Mouse (Mus musculus) forebrain, embryonic 11.5 days (tissue): ENCODE measurements around the gene Ptcd2. TPM values are rescaled to one million over a fixed set of nuclear protein-coding genes. Genes with fewer than 3 reads are reported as not detected.

Source experiments
- ATAC-seq: fragments of 200-750 bp; cut with Nextera tagmentation; replicated peaks from 2 replicates; pipeline ENCODE4 v1.8.0; 2017; ENCODE audit warnings: moderate TSS enrichment; ENCODE audit not compliant: low FRiP score
- DNase-seq: peaks from one replicate; pipeline ENCODE4 v3.0.0-alpha.2; 2017; ENCODE audit warnings: low spot score
- H3K27ac ChIP-seq: fragments of 300-500 bp; sonication (generic); 2 replicates; pipeline ENCODE4 v1.5.1; 2014; ENCODE audit warnings: low read depth, low read length
- H3K27me3 ChIP-seq: fragments of 300-500 bp; sonication (generic); 2 replicates; pipeline ENCODE4 v1.6.1; 2014; ENCODE audit warnings: mild to moderate bottlenecking, low read length, mixed read lengths; ENCODE audit not compliant: control insufficient read depth, insufficient read depth
- H3K36me3 ChIP-seq: fragments of 300-500 bp; sonication (generic); 2 replicates; pipeline ENCODE4 v1.6.1; 2014; ENCODE audit warnings: mild to moderate bottlenecking, low read length, moderate library complexity, mixed read lengths; ENCODE audit not compliant: control insufficient read depth, insufficient read depth
- H3K4me1 ChIP-seq: fragments of 300-500 bp; sonication (generic); replicated peaks from 2 replicates; pipeline ENCODE4 v1.6.1; 2014; ENCODE audit warnings: low read length, mixed read lengths; ENCODE audit not compliant: control insufficient read depth, insufficient read depth
- H3K4me2 ChIP-seq: fragments of 300-500 bp; sonication (generic); 2 replicates; pipeline ENCODE4 v1.6.1; 2014; ENCODE audit warnings: low read depth, mild to moderate bottlenecking, low read length, moderate library complexity, mixed read lengths; ENCODE audit not compliant: severe bottlenecking
- H3K4me3 ChIP-seq: fragments of 300-500 bp; sonication (generic); 2 replicates; pipeline ENCODE4 v1.5.1; 2014; ENCODE audit warnings: low read depth, low read length
- H3K9ac ChIP-seq: fragments of 300-500 bp; sonication (generic); 2 replicates; pipeline ENCODE4 v1.6.1; 2014; ENCODE audit warnings: low read length
- H3K9me3 ChIP-seq: fragments of 300-500 bp; sonication (generic); 2 replicates; pipeline ENCODE4 v1.6.1; 2016; ENCODE audit warnings: low read length, mixed read lengths; ENCODE audit not compliant: control insufficient read depth
- WGBS: fragments of 180-500 bp; shearing (Covaris S2); extraction: QIAGEN DNeasy Blood & Tissue Kit; methylation state at CpG from one replicate; pipeline ENCODE4 v1.1.7; 2014; 5-methylcytosine and 5-hydroxymethylcytosine counted together
- polyA plus RNA-seq: library from polyadenylated mRNA; unstranded; fragments of >200 nt; fragmentation: Nextera tagmentation; extraction: Ambion mirVana; gene quantifications from 2 replicates; pipeline ENCODE4 v1.2.1, GENCODE M21; 2014

Gene Ptcd2
- polyA plus RNA-seq, 1 experiment from 2014 or later = 54.2 TPM

DNA sequence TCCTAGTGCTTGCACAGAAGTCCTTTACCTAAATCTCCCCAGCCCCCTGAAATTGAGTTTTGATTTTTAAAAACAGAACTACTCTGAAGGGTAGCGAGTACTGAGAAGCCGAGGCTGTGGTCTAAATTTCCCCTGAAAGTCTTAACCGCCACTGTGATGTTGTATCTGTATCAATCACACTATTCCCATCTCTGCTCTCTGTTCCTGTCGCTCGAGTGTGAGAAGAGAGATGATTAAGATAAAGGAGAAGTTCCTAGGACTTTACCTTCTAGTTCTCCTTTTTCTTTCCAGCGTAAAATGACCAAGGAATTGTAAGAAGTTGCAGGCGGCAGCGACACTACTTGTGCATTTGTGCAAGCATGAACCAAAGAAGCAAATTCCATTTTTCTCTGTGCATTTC lies 38.3 kb downstream of the Ptcd2 start:
- ATAC-seq = no peak
- no peaks in the 10 kb centered on the region for H3K27me3 ChIP-seq
- WGBS = 94% methylated on average over 8 of the region's 8 CpGs

DNA sequence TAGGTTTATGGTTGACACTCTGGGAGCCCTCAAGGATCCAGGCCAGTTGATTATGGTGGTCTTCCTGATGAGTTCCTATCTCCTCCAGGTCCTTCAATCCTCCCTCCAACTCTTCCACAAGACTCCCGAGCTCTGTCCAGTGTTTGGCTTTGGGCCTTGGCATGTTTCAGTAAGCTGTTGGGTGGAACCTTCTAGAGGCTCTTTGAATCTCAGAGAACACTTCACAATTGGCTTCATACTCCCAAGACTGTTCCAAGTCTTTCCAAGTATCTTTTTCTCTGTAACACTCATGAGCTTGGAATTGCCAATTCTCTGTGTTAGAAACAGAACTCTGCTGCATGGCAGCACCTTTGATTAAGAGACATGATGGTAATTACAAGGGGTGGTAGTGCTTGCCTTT lies 39.3 kb downstream of the Ptcd2 start:
- no peak overlapping the region for H3K4me2 ChIP-seq
- no peak for ATAC-seq

More for the DNA sequence above, 38.3 kb downstream of the Ptcd2 start:
- no peaks in the 10 kb centered on the region for H3K4me1 ChIP-seq
- H3K9ac ChIP-seq = no peak overlapping the region
- H3K27ac ChIP-seq = no peak overlapping the region
- H3K36me3 ChIP-seq = no peaks in the 10 kb centered on the region
- no peak overlapping the region for H3K4me2 ChIP-seq
- H3K9me3 ChIP-seq = no peaks in the 10 kb centered on the region
- DNase-seq = no peak
- H3K4me3 ChIP-seq = no peak overlapping the region

DNA sequence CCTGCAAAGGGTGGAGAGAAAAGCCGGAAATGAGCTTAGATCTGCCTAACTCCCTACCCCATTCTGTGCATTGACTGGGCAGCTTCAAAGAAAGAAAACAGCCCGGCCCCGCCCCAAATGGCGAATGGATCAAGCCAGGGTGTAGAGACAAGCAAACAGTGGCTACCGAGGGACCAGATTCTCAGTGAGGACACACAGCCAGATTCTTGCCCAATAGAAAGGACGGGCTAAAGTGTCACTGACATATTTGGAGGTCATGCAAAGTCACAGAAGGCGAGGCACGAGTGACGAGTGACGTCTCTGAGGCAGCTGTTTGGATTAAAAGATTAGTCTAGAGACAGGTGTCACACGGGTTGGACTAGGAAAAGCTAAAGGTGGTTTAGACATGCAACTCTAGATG lies 40.1 kb downstream of the Ptcd2 start:
- Histone ChIP-seq H3K27ac (no peak overlapping the region), H3K4me1 (no peaks in the 10 kb centered on the region), H3K27me3 (no peaks in the 10 kb centered on the region), H3K4me2 (no peak overlapping the region), H3K36me3 (no peaks in the 10 kb centered on the region), H3K4me3 (no peak overlapping the region), H3K9ac (no peak overlapping the region), H3K9me3 (no peaks in the 10 kb centered on the region)
- no peak for DNase-seq
- ATAC-seq = no peak
- WGBS = 69% methylated on average over 11 of the region's 11 CpGs

More for the DNA sequence above, 39.3 kb downstream of the Ptcd2 start:
- DNase-seq = no peak
- Histone ChIP-seq H3K9ac (no peak overlapping the region), H3K27ac (no peak overlapping the region), H3K4me3 (no peak overlapping the region), H3K36me3 (no peaks in the 10 kb centered on the region), H3K9me3 (no peaks in the 10 kb centered on the region), H3K4me1 (no peaks in the 10 kb centered on the region), H3K27me3 (no peaks in the 10 kb centered on the region)
- 96% methylated on average over 1 of the region's 1 CpGs for WGBS

DNA sequence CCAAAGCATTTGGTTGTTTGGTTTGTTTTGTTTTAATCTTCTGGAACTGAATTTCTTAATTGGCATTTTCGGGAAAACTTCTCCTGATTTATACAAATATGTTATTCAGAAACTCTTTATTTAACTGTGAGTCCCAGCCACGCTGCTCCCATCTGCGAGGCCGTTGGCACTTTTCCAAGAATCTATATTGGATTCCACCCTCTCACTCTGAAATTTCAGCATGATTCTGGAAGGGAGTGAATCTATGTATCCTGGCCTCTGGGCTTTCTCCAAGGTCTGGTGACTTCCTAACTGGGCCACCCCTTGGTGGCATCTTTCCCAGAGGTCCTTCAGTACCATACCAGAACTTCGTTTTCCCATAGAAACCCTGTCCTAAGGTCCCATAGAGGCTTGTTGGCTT lies 40.7 kb downstream of the Ptcd2 start:
- 77% methylated on average over 5 of the region's 5 CpGs for whole genome bisulfite sequencing
- Histone ChIP-seq H3K4me3 (no peak overlapping the region), H3K9ac (no peak overlapping the region), H3K9me3 (no peaks in the 10 kb centered on the region), H3K4me1 (no peaks in the 10 kb centered on the region), H3K36me3 (no peaks in the 10 kb centered on the region), H3K27me3 (no peaks in the 10 kb centered on the region), H3K27ac (no peak overlapping the region), H3K4me2 (no peak overlapping the region)
- ATAC-seq (no peak), DNase-seq (no peak)

DNA sequence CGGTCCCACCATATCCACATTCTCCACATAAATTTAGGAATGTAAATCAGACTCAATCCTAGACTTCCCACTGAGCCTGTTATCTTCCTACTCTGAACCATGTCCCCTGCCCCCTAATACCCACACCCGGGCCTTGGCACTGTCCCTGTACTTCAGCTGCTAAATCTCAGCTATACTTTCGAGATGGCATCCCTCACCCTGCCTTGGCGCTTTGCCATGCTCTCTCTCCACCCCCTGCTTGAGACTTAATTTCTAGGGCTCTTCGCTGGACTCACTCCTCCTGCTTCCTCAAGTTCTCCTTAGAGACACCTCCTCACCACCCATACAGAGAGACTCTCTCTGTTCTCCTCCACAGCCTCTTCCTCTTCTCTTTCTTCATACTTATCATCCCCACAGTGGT lies 44.6 kb downstream of the Ptcd2 start:
- H3K36me3 ChIP-seq = no peaks in the 10 kb centered on the region
- H3K9me3 ChIP-seq = no peaks in the 10 kb centered on the region
- H3K27me3 ChIP-seq = no peaks in the 10 kb centered on the region
- H3K4me3 ChIP-seq = no peak overlapping the region
- no peaks in the 10 kb centered on the region for H3K4me1 ChIP-seq
- ATAC-seq (no peak), DNase-seq (no peak)
- no peak overlapping the region for H3K4me2 ChIP-seq
- H3K9ac ChIP-seq = no peak overlapping the region
- 92% methylated on average over 5 of the region's 5 CpGs for WGBS
- no peak overlapping the region for H3K27ac ChIP-seq

DNA sequence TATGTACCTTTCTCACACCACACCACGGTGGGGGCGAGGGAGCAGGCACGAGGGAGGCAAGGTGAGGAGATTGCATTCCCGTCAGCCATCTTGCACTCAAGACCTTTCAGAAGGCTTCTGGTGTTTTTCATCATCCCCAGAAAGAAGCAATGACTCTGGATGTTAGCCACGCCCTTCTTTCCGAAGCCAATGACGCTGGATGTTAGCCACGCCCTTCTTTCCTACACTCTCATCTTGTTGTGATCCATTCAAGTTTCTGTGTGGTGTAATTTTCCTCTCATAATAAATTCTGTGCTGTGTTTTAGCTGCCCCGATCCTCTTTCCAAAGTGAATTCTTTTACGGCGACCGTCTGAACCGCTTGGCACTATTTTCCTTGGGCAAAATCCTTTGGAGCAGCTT lies 50.3 kb downstream of the Ptcd2 start:
- H3K9me3 ChIP-seq = no peaks in the 10 kb centered on the region
- H3K4me3 ChIP-seq = no peak overlapping the region
- no peak overlapping the region for H3K27ac ChIP-seq
- WGBS = 94% methylated on average over 13 of the region's 13 CpGs
- no peak overlapping the region for H3K4me2 ChIP-seq
- no peak for ATAC-seq
- H3K27me3 ChIP-seq = no peaks in the 10 kb centered on the region
- no peak for DNase-seq
- no peaks in the 10 kb centered on the region for H3K4me1 ChIP-seq
- H3K36me3 ChIP-seq = no peaks in the 10 kb centered on the region
- H3K9ac ChIP-seq = no peak overlapping the region

DNA sequence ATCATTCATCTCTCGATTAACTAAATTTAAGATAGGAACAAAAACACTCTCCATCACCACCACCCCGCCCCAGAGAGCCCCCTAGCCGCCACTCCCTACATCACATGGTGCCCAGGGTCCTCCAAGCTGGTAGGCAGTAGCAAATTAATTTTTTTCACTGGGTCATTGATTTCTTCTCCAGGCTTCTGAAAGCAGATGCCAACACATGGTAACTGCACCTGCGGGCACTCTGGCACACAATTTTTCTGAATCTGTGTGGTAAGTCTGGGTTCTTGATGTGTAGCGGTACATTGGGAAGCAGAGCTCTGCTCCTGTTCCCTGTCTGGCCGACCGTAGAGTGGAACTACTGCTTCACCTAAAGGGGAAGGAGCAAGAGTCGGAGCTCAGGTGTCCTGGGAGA lies 53.7 kb downstream of the Ptcd2 start:
- Histone ChIP-seq H3K4me3 (no peak overlapping the region), H3K4me1 (no peaks in the 10 kb centered on the region), H3K9me3 (no peaks in the 10 kb centered on the region), H3K36me3 (no peaks in the 10 kb centered on the region), H3K27me3 (no peaks in the 10 kb centered on the region), H3K27ac (no peak overlapping the region), H3K9ac (no peak overlapping the region), H3K4me2 (no peak overlapping the region)
- no peak for DNase-seq
- no peak for ATAC-seq
- 91% methylated on average over 8 of the region's 8 CpGs for WGBS

DNA sequence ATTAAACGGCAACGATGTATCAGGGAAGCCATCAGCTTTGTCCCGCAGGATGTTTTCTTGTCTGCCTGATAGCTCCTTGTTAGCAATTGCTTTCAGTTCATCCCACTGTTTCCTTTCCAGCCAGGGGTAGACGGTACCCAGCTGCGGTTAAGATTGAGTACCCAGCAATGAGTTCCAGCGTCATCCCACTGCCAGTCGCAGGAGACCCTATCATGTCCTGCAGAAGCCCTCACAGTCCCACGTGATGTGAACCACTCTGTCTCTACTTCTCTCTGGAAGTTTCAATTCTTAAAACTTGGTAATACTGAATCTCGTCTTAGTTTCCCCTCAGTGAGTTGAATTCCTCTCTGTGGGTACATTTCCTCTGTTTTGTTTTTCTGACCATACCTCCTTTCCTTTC lies 56.7 kb downstream of the Ptcd2 start:
- no peaks in the 10 kb centered on the region for H3K36me3 ChIP-seq
- WGBS = 90% methylated on average over 9 of the region's 9 CpGs
- no peak overlapping the region for H3K4me3 ChIP-seq
- H3K27ac ChIP-seq = no peak overlapping the region
- H3K9me3 ChIP-seq = no peaks in the 10 kb centered on the region
- H3K4me2 ChIP-seq = no peak overlapping the region
- H3K4me1 ChIP-seq = 0 out of 2 replicates have a peak, but pooled peaks cover 3% of the 10 kb centered on the region
- no peak for DNase-seq
- H3K27me3 ChIP-seq = no peaks in the 10 kb centered on the region
- H3K9ac ChIP-seq = no peak overlapping the region
- no peak for ATAC-seq

DNA sequence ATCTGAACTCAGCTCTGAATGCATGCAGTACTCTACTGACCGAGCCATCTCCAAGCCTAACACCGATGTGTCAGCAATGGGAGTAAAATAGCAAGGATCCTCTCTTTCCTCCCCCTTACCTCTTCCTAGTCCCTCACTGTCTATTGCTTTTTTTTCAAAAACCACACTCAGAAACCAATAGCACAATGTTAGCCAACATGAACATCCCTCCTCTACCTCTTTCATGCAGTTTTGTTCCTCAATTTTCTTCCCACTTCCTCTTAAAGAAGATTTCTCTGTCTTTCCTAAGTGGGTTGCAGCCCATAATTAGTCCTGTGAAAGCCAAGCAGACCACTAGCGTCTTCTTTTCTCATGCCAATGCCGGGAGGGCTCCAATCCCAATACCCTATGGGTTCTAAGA lies 57.3 kb downstream of the Ptcd2 start:
- no peaks in the 10 kb centered on the region for H3K9me3 ChIP-seq
- H3K4me2 ChIP-seq = no peak overlapping the region
- 96% methylated on average over 4 of the region's 4 CpGs for WGBS
- no peak overlapping the region for H3K9ac ChIP-seq
- ATAC-seq (no peak), DNase-seq (no peak)
- H3K36me3 ChIP-seq = no peaks in the 10 kb centered on the region
- no peak overlapping the region for H3K4me3 ChIP-seq
- no peaks in the 10 kb centered on the region for H3K27me3 ChIP-seq
- H3K27ac ChIP-seq = no peak overlapping the region
- H3K4me1 ChIP-seq = 0 out of 2 replicates have a peak, but pooled peaks cover 3% of the 10 kb centered on the region
